Mouse (Mus musculus) midbrain, embryonic 16.5 days (tissue): ENCODE data around the gene Cacnb2. TPM values are rescaled to one million over a fixed set of nuclear protein-coding genes. Genes with fewer than 3 reads are reported as not detected.

ENCODE experiments used
- ATAC-seq: fragments of 200-750 bp; cut with Nextera tagmentation; 2 replicates; pipeline ENCODE4 v1.8.0; 2017; ENCODE audit warnings: moderate TSS enrichment
- H3K27ac ChIP-seq: fragments of 300-500 bp; sonication (generic); 2 replicates; pipeline ENCODE4 v1.5.1; 2014; ENCODE audit warnings: mild to moderate bottlenecking, low read length, mixed read lengths
- H3K27me3 ChIP-seq: fragments of 300-500 bp; sonication (generic); 2 replicates; pipeline ENCODE4 v1.6.1; 2014; ENCODE audit warnings: low read depth, low read length, mixed read lengths; ENCODE audit not compliant: control insufficient read depth, insufficient read depth
- H3K36me3 ChIP-seq: fragments of 300-500 bp; sonication (generic); 2 replicates; pipeline ENCODE4 v1.6.1; 2014; ENCODE audit warnings: mild to moderate bottlenecking, low read length, moderate library complexity, mixed read lengths; ENCODE audit not compliant: control insufficient read depth, insufficient read depth
- H3K4me1 ChIP-seq: fragments of 300-500 bp; sonication (generic); 2 replicates; pipeline ENCODE4 v1.6.1; 2014; ENCODE audit warnings: mild to moderate bottlenecking, low read length, mixed read lengths; ENCODE audit not compliant: control insufficient read depth, insufficient read depth
- H3K4me2 ChIP-seq: fragments of 300-500 bp; sonication (generic); 2 replicates; pipeline ENCODE4 v1.6.1; 2014; ENCODE audit warnings: mild to moderate bottlenecking, low read length, mixed read lengths
- H3K4me3 ChIP-seq: fragments of 300-500 bp; sonication (generic); 2 replicates; pipeline ENCODE4 v1.5.1; 2014; ENCODE audit warnings: low read depth, mild to moderate bottlenecking, low read length, moderate library complexity, mixed read lengths
- H3K9ac ChIP-seq: fragments of 300-500 bp; sonication (generic); 2 replicates; pipeline ENCODE4 v1.6.1; 2014; ENCODE audit warnings: low read depth, low read length, mixed read lengths
- H3K9me3 ChIP-seq: fragments of 300-500 bp; sonication (generic); replicated peaks from 2 replicates; pipeline ENCODE4 v1.6.1; 2014; ENCODE audit warnings: mild to moderate bottlenecking, low read length, mixed read lengths; ENCODE audit not compliant: control insufficient read depth, poor library complexity, severe bottlenecking
- WGBS: fragments of 180-500 bp; shearing (Covaris S2); extraction: QIAGEN DNeasy Blood & Tissue Kit; methylation state at CpG from one replicate; pipeline ENCODE4 v1.1.7; 2014; 5-methylcytosine and 5-hydroxymethylcytosine counted together
- polyA plus RNA-seq: library from polyadenylated mRNA; unstranded; fragments of >200 nt; fragmentation: Nextera tagmentation; extraction: Ambion mirVana; gene quantifications from 2 replicates; pipeline ENCODE4 v1.2.1, GENCODE M21; 2015

Gene Cacnb2
- polyA plus RNA-seq, 1 experiment from 2014 or later: 8.9 TPM

- Histone ChIP-seq H3K27me3 (no peaks in the 10 kb centered on the region), H3K27ac (no peak overlapping the region), H3K4me3 (no peak overlapping the region), H3K9me3 (no peaks in the 10 kb centered on the region), H3K9ac (no peak overlapping the region), H3K36me3 (peaks cover 18% of the 10 kb centered on the region), H3K4me2 (no peak overlapping the region), H3K4me1 (no peaks in the 10 kb centered on the region)
- ATAC-seq: no peak
- 87% methylated on average over 4 of the region's 4 CpGs for WGBS
Measured at GRCm38 (mm10) chr2:14988451-14988850, 385.6 kb downstream of the Cacnb2 start.

DNA sequence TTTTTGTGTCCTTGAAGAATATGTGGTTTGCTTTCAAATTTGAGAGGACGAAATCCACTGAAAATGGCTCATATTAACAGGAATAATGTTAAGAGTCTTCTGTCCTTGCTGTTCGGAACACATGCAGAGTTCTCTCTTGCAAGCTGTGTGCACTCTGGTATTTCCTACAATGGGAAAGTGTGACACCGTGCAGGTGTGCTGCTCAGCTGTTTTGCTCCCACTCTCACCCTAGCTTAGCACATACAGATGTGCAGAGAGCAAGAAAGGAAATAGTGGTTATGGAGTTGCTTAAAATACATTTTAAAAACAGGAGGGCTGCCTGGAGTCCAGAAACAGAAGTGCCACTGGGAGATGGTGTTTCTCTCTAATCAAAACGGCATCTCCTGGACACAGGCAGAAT, 386.5 kb downstream of the Cacnb2 start:
- 88% methylated on average over 4 of the region's 4 CpGs for WGBS
- Histone ChIP-seq H3K9me3 (no peaks in the 10 kb centered on the region), H3K27me3 (no peaks in the 10 kb centered on the region), H3K27ac (no peak overlapping the region), H3K9ac (no peak overlapping the region), H3K4me2 (no peak overlapping the region), H3K4me1 (no peaks in the 10 kb centered on the region), H3K36me3 (peaks cover 14% of the 10 kb centered on the region), H3K4me3 (no peak overlapping the region)
- ATAC-seq: no peak

DNA sequence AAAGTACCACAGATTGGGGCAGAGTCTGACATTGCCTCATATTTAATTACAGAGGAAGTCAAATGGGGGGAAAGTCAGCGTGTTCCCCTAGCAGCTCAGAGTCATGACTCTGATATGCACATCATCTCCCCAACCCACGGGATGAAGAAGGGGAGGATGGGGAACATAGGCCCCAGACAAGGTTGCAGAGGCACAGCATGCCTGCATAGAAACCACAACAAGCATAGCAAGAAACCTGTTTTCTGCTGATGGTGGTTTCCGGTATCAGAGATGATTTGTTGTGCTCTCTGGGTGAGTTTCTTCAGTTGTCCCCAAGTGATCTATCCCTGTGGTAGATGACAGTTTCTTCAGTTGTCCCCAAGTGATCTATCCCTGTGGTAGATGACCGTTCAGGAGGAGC, 389.6 kb downstream of the Cacnb2 start:
- no peak overlapping the region for H3K9ac ChIP-seq
- 91% methylated on average over 4 of the region's 4 CpGs for WGBS
- no peaks in the 10 kb centered on the region for H3K9me3 ChIP-seq
- ATAC-seq: no peak
- 0 out of 2 replicates have a peak, but pooled peaks cover 4% of the 10 kb centered on the region for H3K36me3 ChIP-seq
- H3K27me3 ChIP-seq: no peaks in the 10 kb centered on the region
- no peak overlapping the region for H3K4me2 ChIP-seq
- no peaks in the 10 kb centered on the region for H3K4me1 ChIP-seq
- H3K27ac ChIP-seq: no peak overlapping the region
- H3K4me3 ChIP-seq: no peak overlapping the region

DNA sequence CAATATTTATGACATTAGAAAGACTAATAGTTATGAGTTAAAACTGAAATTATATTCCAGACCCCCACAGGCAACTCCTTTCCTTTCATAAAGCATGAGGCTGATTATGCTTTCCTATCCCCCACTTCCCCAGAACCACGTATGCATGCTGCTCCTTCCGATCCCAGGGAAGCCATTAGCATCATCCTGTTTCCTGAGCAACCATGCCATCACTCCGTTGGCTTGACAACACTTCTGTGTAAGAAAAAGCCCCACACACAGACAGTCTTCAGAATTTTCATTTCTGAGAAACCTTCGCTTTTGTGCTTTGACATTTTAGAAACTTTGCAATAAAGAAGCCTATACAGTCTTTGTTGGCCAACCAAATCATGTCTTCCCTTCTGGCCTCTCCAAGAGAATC, 393.1 kb downstream of the Cacnb2 start:
- no peak overlapping the region for H3K27ac ChIP-seq
- H3K36me3 ChIP-seq: peaks cover 9% of the 10 kb centered on the region; the same call in 1 of the 2 replicates
- H3K4me3 ChIP-seq: no peak overlapping the region
- 70% methylated on average over 4 of the region's 4 CpGs for WGBS
- H3K4me1 ChIP-seq: no peaks in the 10 kb centered on the region
- no peak overlapping the region for H3K9ac ChIP-seq
- no peaks in the 10 kb centered on the region for H3K9me3 ChIP-seq
- no peak overlapping the region for H3K4me2 ChIP-seq
- ATAC-seq: no peak
- no peaks in the 10 kb centered on the region for H3K27me3 ChIP-seq

GRCm38 (mm10) chr2:14997836-14998235, 394.9 kb downstream of the Cacnb2 start:
- no peak for ATAC-seq
- Histone ChIP-seq H3K4me1 (no peaks in the 10 kb centered on the region), H3K27me3 (no peaks in the 10 kb centered on the region), H3K4me2 (no peak overlapping the region), H3K9ac (no peak overlapping the region), H3K27ac (no peak overlapping the region), H3K4me3 (no peak overlapping the region), H3K36me3 (peaks cover 5% of the 10 kb centered on the region; the same call in 1 of the 2 replicates), H3K9me3 (no peaks in the 10 kb centered on the region)
- WGBS: 87% methylated on average over 5 of the region's 5 CpGs

DNA sequence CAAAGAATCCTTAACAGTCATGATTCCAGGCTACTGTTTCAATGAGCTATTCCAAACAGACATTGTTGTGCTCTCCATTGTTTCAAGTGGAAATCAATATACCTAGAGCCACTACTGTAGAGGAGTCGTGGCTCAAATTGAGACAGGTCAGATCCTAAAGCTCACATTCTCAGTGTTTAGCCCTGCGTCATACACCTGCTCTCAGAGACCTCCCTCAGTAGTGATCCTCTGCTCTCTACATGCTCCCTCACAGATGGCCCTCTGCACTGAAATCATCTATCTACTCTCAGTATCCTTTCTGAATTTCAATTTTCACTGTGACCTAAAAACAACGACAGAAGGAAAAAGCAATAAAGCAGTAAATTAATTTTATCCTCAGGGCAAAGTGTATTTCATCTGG, 404.6 kb downstream of the Cacnb2 start:
- no peak overlapping the region for H3K4me3 ChIP-seq
- ATAC-seq: no peak; the same call in 1 of the 2 replicates
- WGBS: 79% methylated on average over 3 of the region's 3 CpGs

DNA sequence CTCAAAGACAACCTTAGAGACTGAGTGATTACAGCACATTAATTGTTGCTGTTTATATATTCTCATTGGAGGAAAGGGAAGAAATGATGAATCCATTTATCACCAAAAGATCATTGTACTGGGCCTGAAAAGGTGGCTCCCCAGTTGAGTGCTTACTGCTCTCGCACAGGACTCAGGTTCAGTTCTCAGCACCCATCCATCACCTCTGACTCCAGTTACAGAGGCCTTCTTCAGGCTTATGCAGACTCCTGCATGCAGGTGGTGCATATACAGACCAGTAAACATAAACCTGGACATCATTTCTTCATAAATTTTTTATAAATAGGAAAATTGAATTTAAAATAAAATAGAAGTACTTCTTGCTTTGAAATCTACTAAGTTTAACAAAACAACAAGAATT, 405.2 kb downstream of the Cacnb2 start:
- Histone ChIP-seq H3K27ac (no peak overlapping the region), H3K4me3 (no peak overlapping the region), H3K27me3 (no peaks in the 10 kb centered on the region), H3K9me3 (peaks cover 2% of the 10 kb centered on the region; the same call in 1 of the 2 replicates), H3K4me1 (no peaks in the 10 kb centered on the region), H3K9ac (no peak overlapping the region), H3K4me2 (no peak overlapping the region), H3K36me3 (peaks cover 15% of the 10 kb centered on the region)
- no peak for ATAC-seq
- 91% methylated on average over 1 of the region's 1 CpGs for WGBS

More for the DNA sequence above, 404.6 kb downstream of the Cacnb2 start:
- no peak overlapping the region for H3K27ac ChIP-seq
- H3K9me3 ChIP-seq: peaks cover 2% of the 10 kb centered on the region; the same call in 1 of the 2 replicates
- H3K27me3 ChIP-seq: no peaks in the 10 kb centered on the region
- no peak overlapping the region for H3K9ac ChIP-seq
- peaks cover 15% of the 10 kb centered on the region for H3K36me3 ChIP-seq
- no peaks in the 10 kb centered on the region for H3K4me1 ChIP-seq
- no peak overlapping the region for H3K4me2 ChIP-seq

DNA sequence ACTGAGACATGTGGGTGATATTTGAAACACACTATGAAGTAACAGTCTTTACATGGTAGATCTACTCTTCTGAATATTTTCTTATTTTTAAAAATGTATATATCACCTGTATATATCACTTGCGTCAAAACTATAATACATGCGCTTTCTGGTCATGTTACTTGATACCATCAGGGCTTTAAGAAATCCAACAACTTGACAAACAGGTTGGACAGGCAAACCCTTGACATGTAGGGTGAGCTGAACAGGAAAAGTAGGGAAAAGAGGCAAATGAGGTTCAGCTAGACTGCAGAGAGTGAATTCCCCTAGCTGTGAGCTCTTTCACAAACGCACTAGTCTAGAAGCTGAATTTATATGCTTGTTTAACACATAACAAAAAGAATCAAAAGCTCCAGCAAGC, 423.9 kb downstream of the Cacnb2 start:
- WGBS: 95% methylated on average over 3 of the region's 3 CpGs
- H3K9me3 ChIP-seq: no peaks in the 10 kb centered on the region
- H3K9ac ChIP-seq: no peak overlapping the region
- no peaks in the 10 kb centered on the region; the same call in 1 of the 2 replicates for H3K36me3 ChIP-seq
- no peak overlapping the region for H3K4me3 ChIP-seq
- H3K27ac ChIP-seq: no peak overlapping the region
- no peaks in the 10 kb centered on the region for H3K27me3 ChIP-seq
- no peak for ATAC-seq
- H3K4me1 ChIP-seq: no peaks in the 10 kb centered on the region
- no peak overlapping the region for H3K4me2 ChIP-seq

DNA sequence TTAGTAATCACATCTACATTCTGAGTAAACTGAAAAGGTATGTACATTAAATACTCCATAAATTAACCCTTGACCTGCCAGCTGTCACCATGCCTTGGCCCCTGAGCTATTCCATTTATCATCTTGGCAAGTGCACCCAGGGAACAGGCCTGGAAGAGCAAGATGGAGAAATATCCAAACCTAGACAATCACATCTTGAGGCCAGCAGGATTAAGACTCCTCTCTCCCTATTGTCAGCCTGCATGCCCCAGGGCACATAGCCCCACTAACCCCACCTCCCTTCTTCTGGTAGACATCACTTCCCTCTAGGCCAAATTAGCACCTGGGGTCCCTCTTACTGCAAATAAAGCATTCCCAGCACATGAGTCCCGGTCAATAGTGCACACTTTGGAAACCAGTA, 424.9 kb downstream of the Cacnb2 start:
- WGBS: 81% methylated on average over 1 of the region's 1 CpGs
- Histone ChIP-seq H3K27me3 (no peaks in the 10 kb centered on the region), H3K4me2 (no peak overlapping the region), H3K36me3 (peaks cover 1% of the 10 kb centered on the region; the same call in 1 of the 2 replicates), H3K9ac (no peak overlapping the region), H3K27ac (no peak overlapping the region), H3K9me3 (no peaks in the 10 kb centered on the region), H3K4me1 (no peaks in the 10 kb centered on the region), H3K4me3 (no peak overlapping the region)
- no peak for ATAC-seq
